Mouse (Mus musculus): ENCODE data around the gene Irgm1. TPM values are rescaled to one million over a fixed set of nuclear protein-coding genes. Genes with fewer than 3 reads are reported as not detected.
A peak's percentile ranks its signal among the peaks of the same experiment; 100 is the strongest.

Gene Irgm1
- polyA plus RNA-seq, 1 experiment from 2014 or later = 1.9 TPM

GRCm38 (mm10) chr11:48873591-48874290 is 2.3 kb upstream of the Irgm1 start:
- peaks cover 15% of the 10 kb centered on the region for H3K4me1 ChIP-seq
- no peak overlapping the region for H3K4me3 ChIP-seq
- WGBS = 75% methylated on average over 10 of the region's 10 CpGs
- H3K9me3 ChIP-seq = no peaks in the 10 kb centered on the region
- ATAC-seq (replicated peaks) = no peak
- H3K27me3 ChIP-seq = 0 out of 2 replicates have a peak, but pooled peaks cover 4% of the 10 kb centered on the region
- H3K36me3 ChIP-seq = no peaks in the 10 kb centered on the region
- H3K4me2 ChIP-seq (replicated peaks) = no peak overlapping the region
- no peak overlapping the region for H3K9ac ChIP-seq (replicated peaks)
- H3K27ac ChIP-seq (replicated peaks) = no peak overlapping the region

DNA sequence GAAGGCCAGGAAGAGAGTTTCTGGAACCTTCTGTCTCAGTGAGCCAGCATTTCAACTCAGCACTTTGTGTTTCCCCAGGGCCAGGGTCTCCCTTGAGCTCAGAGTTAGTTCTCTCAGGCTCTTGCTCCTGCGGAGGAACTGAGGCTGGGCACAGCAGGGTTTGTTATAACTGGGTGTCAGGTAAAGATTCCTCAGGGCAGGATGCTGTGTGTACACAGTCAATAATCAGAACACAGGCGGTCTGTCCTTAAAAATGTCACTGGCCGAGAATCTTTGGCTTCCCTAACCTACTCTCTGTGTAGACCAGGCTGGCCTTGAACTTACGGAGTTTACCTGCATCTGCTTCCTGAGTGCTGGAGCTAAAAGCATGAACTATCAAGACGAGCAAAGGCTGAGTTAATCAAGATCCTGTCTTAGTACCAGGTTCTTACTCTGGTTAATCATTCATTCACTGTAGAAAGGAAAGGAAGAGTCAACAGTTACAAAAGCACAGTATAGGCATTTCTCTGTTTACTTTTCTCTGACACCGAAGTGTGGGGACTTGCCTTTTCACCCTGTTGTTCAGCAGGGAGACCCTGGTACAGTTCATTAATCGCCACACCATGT is 1.3 kb upstream of the Irgm1 start:
- no peak for ATAC-seq (replicated peaks)
- Histone ChIP-seq H3K4me2 (replicated peaks) (no peak overlapping the region), H3K4me3 (no peak overlapping the region), H3K9ac (replicated peaks) (no peak overlapping the region), H3K4me1 (peaks cover 15% of the 10 kb centered on the region), H3K36me3 (no peaks in the 10 kb centered on the region), H3K9me3 (no peaks in the 10 kb centered on the region), H3K27ac (replicated peaks) (no peak overlapping the region), H3K27me3 (0 out of 2 replicates have a peak, but pooled peaks cover 4% of the 10 kb centered on the region)
- WGBS = 86% methylated on average over 7 of the region's 7 CpGs

DNA sequence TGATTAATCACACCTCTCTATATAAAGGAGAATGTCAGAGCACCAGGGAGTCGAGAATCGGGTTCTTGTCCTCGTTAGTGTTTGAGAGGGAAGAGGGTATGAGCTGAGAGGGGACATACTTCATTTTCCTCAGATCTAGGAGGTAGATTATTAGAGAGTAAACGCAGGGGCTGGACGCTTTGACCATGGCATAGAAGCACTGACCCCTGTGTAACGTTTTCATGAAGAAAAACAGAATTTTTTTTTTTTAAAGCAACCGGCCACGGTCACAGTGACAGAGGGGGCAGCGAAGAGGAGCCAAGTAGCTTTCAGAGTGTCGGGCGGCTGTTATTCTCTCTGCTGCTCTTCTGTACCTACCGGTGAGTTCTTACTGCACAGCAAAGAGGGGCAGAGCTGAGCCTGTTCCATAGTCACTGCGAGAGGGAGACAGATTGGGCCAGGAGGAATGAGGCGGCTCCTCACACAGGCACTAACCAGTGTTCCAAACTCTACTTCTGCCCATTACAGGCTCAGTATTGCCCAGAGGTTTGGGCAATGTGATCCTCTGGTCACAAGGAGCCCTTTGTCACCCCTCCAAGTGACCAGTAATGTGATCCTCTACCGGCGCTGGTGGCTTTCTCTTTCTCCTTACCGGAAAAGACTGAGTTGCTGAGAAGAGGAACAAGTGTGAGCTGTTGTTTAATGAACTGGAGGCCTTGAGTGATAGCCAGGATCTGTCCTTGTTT is 496 bp upstream of the Irgm1 start:
- H3K27me3 ChIP-seq = 0 out of 2 replicates have a peak, but pooled peaks cover 4% of the 10 kb centered on the region
- H3K36me3 ChIP-seq = no peaks in the 10 kb centered on the region
- peak; percentile 51; the same call in 1 of the 2 replicates for ATAC-seq (replicated peaks)
- WGBS = 11% methylated on average over 17 of the region's 17 CpGs
- H3K9me3 ChIP-seq = no peaks in the 10 kb centered on the region
- H3K9ac ChIP-seq (replicated peaks) = peak overlapping the region; percentile 44
- H3K4me3 ChIP-seq = peak overlapping the region; percentile 42
- 0 out of 2 replicates have a peak overlapping the region, but pooled peaks have one; percentile 9 for H3K27ac ChIP-seq (replicated peaks)
- peaks cover 15% of the 10 kb centered on the region for H3K4me1 ChIP-seq
- H3K4me2 ChIP-seq (replicated peaks) = peak overlapping the region; percentile 68

DNA sequence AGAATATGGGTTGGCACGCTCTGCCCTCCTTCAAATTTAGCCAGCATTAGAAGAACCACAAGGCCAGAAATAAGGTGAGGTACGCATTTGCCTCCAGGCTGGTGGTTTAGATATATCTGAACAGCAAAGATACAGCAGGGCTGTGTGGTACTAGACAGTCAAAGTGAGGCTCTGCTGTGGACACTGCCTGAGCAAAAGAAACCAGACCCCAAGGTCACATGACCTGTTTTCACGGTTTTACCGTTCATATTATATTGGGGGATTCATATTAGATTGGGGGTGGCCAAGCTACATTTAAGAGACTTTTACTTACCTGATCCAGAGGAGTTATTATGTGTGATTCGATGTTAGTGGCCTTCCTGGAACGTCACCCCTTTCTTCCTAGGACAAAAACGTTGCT is 702 bp downstream of the Irgm1 start:
- WGBS = 37% methylated on average over 7 of the region's 7 CpGs
- peaks cover 15% of the 10 kb centered on the region for H3K4me1 ChIP-seq
- no peaks in the 10 kb centered on the region for H3K9me3 ChIP-seq
- H3K4me2 ChIP-seq (replicated peaks) = peak overlapping the region; percentile 68
- H3K27ac ChIP-seq (replicated peaks) = no peak overlapping the region
- no peaks in the 10 kb centered on the region for H3K36me3 ChIP-seq
- peak overlapping the region; percentile 42 for H3K4me3 ChIP-seq
- 0 out of 2 replicates have a peak, but pooled peaks cover 4% of the 10 kb centered on the region for H3K27me3 ChIP-seq
- peak overlapping the region; percentile 44; the same call in 1 of the 2 replicates for H3K9ac ChIP-seq (replicated peaks)
- ATAC-seq (replicated peaks) = no peak

DNA sequence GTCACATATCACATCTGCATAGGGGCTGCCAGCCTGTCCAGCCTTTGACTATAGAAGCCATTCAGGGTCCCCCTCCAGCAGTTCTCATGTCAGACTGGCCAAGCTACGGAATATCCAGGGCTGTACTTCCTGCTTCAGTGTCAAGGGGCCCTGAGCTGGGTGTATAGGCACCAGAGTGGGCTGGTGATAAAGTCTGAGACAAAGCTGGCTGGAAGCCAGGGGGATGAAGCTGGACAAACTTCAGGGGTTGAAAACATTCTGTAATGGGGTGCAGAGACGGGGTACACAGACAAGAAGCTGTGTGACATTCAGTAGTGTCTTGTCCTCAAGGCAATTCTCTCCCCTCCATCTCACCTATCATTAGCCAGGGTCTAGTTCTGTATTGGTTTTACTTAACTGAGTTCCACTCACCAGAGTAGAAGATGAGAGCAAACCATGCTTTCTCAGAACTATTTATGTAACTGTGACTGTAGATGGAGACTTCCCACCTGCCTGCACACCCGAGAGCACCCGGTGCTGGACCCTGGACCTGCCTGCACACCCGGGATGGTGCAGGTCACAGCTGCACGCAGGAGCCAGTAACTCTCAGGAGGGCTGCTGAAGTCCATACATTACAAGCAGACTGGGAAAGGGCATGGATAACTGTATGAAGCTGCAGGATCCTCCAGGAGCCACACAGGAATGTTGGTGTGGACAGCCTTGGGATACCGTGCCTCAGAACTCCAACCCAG is 1.9 kb downstream of the Irgm1 start:
- 76% methylated on average over 7 of the region's 7 CpGs for WGBS
- no peaks in the 10 kb centered on the region for H3K36me3 ChIP-seq
- no peak overlapping the region for H3K4me3 ChIP-seq
- no peak overlapping the region for H3K4me2 ChIP-seq (replicated peaks)
- ATAC-seq (replicated peaks) = no peak
- no peak overlapping the region for H3K27ac ChIP-seq (replicated peaks)
- H3K4me1 ChIP-seq = peaks cover 15% of the 10 kb centered on the region
- H3K9me3 ChIP-seq = no peaks in the 10 kb centered on the region
- no peak overlapping the region for H3K9ac ChIP-seq (replicated peaks)
- 0 out of 2 replicates have a peak, but pooled peaks cover 4% of the 10 kb centered on the region for H3K27me3 ChIP-seq

- 96% methylated on average over 9 of the region's 9 CpGs for WGBS
- peaks cover 7% of the 10 kb centered on the region for H3K4me1 ChIP-seq
- H3K36me3 ChIP-seq = no peaks in the 10 kb centered on the region
- no peak overlapping the region for H3K4me2 ChIP-seq (replicated peaks)
- H3K9ac ChIP-seq (replicated peaks) = no peak overlapping the region
- no peak overlapping the region for H3K4me3 ChIP-seq
- H3K27ac ChIP-seq (replicated peaks) = no peak overlapping the region
- H3K9me3 ChIP-seq = no peaks in the 10 kb centered on the region
- no peaks in the 10 kb centered on the region for H3K27me3 ChIP-seq
- ATAC-seq (replicated peaks) = no peak
Observed at GRCm38 (mm10) chr11:48866481-48866880, 5.0 kb downstream of the Irgm1 start.

DNA sequence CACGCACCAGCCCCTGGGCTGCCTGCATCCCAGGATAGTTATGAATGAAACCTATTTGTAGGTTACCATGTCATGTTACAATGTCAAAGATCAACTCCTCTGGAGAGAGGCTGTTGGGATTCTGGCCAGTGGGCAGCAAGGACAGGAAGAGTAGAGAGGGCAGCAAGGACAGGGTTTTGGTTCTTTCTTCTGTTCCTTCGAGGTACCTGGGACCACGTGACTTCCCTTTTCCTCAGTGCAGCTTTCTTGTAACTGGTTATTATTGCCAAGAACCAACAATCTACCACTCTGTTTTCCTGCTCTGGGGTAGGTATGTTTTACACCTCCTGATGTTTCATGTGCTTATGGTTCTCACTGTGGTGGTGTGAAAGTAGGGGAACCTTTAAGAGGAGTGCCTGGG is 7.7 kb downstream of the Irgm1 start:
- no peak overlapping the region for H3K4me3 ChIP-seq
- no peak overlapping the region for H3K9ac ChIP-seq (replicated peaks)
- 89% methylated on average over 3 of the region's 3 CpGs for WGBS
- 0 out of 2 replicates have a peak, but pooled peaks cover 4% of the 10 kb centered on the region for H3K27me3 ChIP-seq
- no peak for ATAC-seq (replicated peaks)
- peaks cover 1% of the 10 kb centered on the region for H3K4me1 ChIP-seq
- H3K9me3 ChIP-seq = no peaks in the 10 kb centered on the region
- no peak overlapping the region for H3K27ac ChIP-seq (replicated peaks)
- H3K36me3 ChIP-seq = no peaks in the 10 kb centered on the region
- no peak overlapping the region for H3K4me2 ChIP-seq (replicated peaks)

- H3K27ac ChIP-seq (replicated peaks) = no peak overlapping the region
- H3K4me3 ChIP-seq = no peak overlapping the region
- H3K36me3 ChIP-seq = no peaks in the 10 kb centered on the region
- H3K4me1 ChIP-seq = peaks cover 11% of the 10 kb centered on the region
- no peak overlapping the region for H3K9ac ChIP-seq (replicated peaks)
- no peak for ATAC-seq (replicated peaks)
- WGBS = 84% methylated on average over 1 of the region's 1 CpGs
- H3K27me3 ChIP-seq = 0 out of 2 replicates have a peak, but pooled peaks cover 8% of the 10 kb centered on the region
- H3K4me2 ChIP-seq (replicated peaks) = no peak overlapping the region
- no peaks in the 10 kb centered on the region for H3K9me3 ChIP-seq
Observed at GRCm38 (mm10) chr11:48862784-48863319, 8.6 kb downstream of the Irgm1 start.

GRCm38 (mm10) chr11:48859014-48859413 is 12.5 kb downstream of the Irgm1 start:
- no peak for ATAC-seq (replicated peaks)
- peak overlapping the region; percentile 37; the same call in 1 of the 2 replicates for H3K9ac ChIP-seq (replicated peaks)
- 0% methylated on average over 6 of the region's 6 CpGs for WGBS

DNA sequence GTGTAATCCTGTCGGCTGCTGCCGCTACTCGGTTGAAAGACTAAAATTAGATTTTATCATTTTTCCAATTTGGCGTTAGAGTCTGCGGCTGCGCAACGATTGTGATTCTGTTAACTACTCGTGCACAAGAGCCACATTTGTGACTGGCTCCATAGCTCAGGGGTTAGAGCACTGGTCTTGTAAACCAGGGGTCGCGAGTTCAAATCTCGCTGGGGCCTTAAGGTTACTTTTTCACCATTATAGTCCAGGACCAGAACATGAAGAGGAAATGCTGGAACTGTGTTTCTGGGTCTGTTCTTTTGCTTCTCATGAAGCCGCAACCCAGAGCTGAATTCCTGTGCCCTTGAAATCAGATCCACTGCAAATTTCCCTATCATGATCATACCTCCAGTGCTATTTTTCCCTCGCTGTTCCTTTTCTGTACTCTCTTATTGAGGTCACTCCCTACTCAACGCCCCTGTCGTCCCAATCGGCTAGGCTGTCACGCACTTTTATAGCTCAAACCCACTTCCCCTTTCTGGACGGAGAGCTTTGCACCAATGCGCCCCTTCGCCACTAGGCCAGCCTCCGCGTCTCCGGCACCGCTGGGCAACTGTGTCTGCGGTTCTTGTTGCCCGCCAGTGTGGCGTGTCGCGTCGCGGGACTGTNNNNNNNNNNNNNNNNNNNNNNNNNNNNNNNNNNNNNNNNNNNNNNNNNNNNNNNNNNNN is 17.9 kb downstream of the Irgm1 start:
- H3K9me3 ChIP-seq = no peaks in the 10 kb centered on the region
- H3K27me3 ChIP-seq = 0 out of 2 replicates have a peak, but pooled peaks cover 4% of the 10 kb centered on the region
- peak overlapping the region; percentile 56 for H3K27ac ChIP-seq (replicated peaks)
- H3K9ac ChIP-seq (replicated peaks) = peak overlapping the region; percentile 51
- peak overlapping the region; percentile 83 for H3K4me2 ChIP-seq (replicated peaks)
- peak; percentile 54 for ATAC-seq (replicated peaks)
- H3K36me3 ChIP-seq = no peaks in the 10 kb centered on the region
- H3K4me1 ChIP-seq = peaks cover 44% of the 10 kb centered on the region
- WGBS = under 1% methylated on average over 31 of the region's 31 CpGs
- H3K4me3 ChIP-seq = peak overlapping the region; percentile 64

More at GRCm38 (mm10) chr11:48859014-48859413, 12.5 kb downstream of the Irgm1 start:
- Histone ChIP-seq H3K4me1 (peaks cover 33% of the 10 kb centered on the region), H3K4me2 (replicated peaks) (peak overlapping the region; percentile 83), H3K9me3 (no peaks in the 10 kb centered on the region), H3K36me3 (no peaks in the 10 kb centered on the region), H3K4me3 (peak overlapping the region; percentile 64), H3K27ac (replicated peaks) (no peak overlapping the region), H3K27me3 (0 out of 2 replicates have a peak, but pooled peaks cover 8% of the 10 kb centered on the region)
